Comparison of ENCODE assay signal across 12 mouse cellular contexts in the genomic region with DNA sequence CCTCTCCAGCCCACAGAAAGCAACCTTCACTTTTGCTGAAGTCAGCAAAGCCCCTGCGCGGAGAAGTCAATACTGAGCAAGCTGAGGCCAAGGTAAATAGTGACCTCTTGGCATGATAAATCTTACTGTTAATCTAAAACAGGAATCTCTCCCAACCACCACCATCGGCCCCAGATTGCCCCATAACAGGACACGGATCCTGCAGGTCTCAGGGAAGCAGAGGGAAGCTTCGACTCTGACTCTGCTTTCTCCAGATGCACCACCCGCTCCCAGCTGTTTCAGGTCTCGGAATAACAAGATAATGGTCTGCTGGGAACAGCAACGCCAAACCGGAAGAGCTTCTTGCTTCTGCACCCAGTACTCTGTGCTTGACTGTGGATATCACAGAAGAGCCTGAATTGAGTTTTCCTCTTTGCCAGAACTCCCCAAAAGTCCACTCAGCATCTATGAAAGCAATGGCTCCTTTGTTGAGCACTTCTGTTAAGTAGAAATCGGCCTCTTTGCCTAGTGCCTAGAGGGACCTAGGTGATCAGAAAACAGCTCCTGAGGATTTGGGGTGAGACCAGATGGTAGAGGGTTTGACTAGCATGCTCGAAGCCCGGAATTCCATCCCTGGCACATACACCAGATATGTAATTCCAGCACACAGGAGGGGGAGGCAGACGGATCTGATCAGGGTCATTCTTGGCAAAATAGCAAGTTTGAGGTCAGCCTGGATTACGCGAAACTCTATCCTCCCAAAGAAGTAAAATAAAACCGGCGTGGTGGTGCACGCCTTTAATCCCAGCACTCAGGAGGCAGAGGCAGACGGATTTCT. TPM values are rescaled to one million over a fixed set of nuclear protein-coding genes. Genes with fewer than 3 reads are reported as not detected.
DNase-seq lines count a peak whose midpoint lies in the region; ATAC-seq and TF ChIP-seq lines count a peak whose summit lies in the region.
"Had no signal": no experiment of that assay in that cellular context is flagged by ENCODE, and none has a peak within 500 bp of the region (broad histone marks: within the 10 kb centered on the region; RNA-seq: fewer than 3 reads in every experiment).

No protein-coding gene starts in this region.

- TF ChIP-seq CTCF in intestine, postnatal 0 days (IDR thresholded peaks at IDR 0.05; ENCODE audit: low read depth): no peak

- peak overlapping the region; percentile 34; the same call in 1 of the 2 replicates for H3K27ac ChIP-seq in intestine, embryonic 14.5 days (ENCODE audit: low read depth)
- no peak overlapping the region for H3K27ac ChIP-seq in intestine, postnatal 0 days (ENCODE audit: low read depth, low read length)
- H3K27ac ChIP-seq in heart, embryonic 11.5 days (ENCODE audit: low read depth, low read length): no peak overlapping the region
- H3K27ac ChIP-seq in limb, embryonic 11.5 days (replicated peaks; ENCODE audit: low read depth, low read length): peak overlapping the region; percentile 56; the same call in 1 of the 2 replicates
- H3K27ac ChIP-seq: forebrain, embryonic 15.5 days; layer of hippocampus, adult 2 months had no signal

- no peak overlapping the region for H3K9ac ChIP-seq in intestine, embryonic 14.5 days (ENCODE audit: low read length)
- H3K9ac ChIP-seq in intestine, postnatal 0 days (ENCODE audit: low read depth, low read length): no peak overlapping the region
- no peak overlapping the region for H3K9ac ChIP-seq in heart, embryonic 11.5 days (ENCODE audit: low read depth, low read length)
- H3K9ac ChIP-seq in limb, embryonic 11.5 days (ENCODE audit: low read length): no peak overlapping the region
- H3K9ac ChIP-seq: forebrain, embryonic 15.5 days had no signal

- H3K4me2 ChIP-seq in intestine, embryonic 14.5 days (ENCODE audit: low read length): peak overlapping the region; percentile 22; the same call in 1 of the 2 replicates
- H3K4me2 ChIP-seq in intestine, postnatal 0 days (replicated peaks; ENCODE audit: low read depth): no peak overlapping the region
- H3K4me2 ChIP-seq in heart, embryonic 11.5 days: peak overlapping the region; percentile 47
- peak overlapping the region; percentile 15; the same call in 1 of the 2 replicates for H3K4me2 ChIP-seq in limb, embryonic 11.5 days (ENCODE audit: low read depth, severe bottlenecking)
- H3K4me2 ChIP-seq: forebrain, embryonic 15.5 days had no signal

- ATAC-seq in intestine, embryonic 14.5 days (replicated peaks; ENCODE audit: low FRiP score, low TSS enrichment, low read depth): no peak
- no peak for ATAC-seq in intestine, postnatal 0 days
- ATAC-seq in heart, embryonic 11.5 days (replicated peaks; ENCODE audit: insufficient number of reproducible peaks, low FRiP score, low TSS enrichment): no peak
- no peak for ATAC-seq in limb, embryonic 11.5 days (ENCODE audit: insufficient number of reproducible peaks, low FRiP score, low TSS enrichment, low read depth)
- ATAC-seq: forebrain, embryonic 15.5 days had no signal

- DNase-seq in intestine, embryonic 14.5 days (ENCODE audit: low spot score): no peak
- DNase-seq in embryo, embryonic 10 days (ENCODE audit: low spot score): peak; percentile 63
- DNase-seq in limb, embryonic 11.5 days (ENCODE audit: low spot score): peak; percentile 38
- DNase-seq in layer of hippocampus, postnatal 36 days: no peak
- no peak for DNase-seq in adrenal gland, postnatal 36 days
- no peak for DNase-seq in thymus, postnatal 14 days
- DNase-seq: cerebellum, adult 18-20 months had no signal

- H3K36me3 ChIP-seq in intestine, embryonic 14.5 days (ENCODE audit: control insufficient read depth, insufficient read depth, low read length): no peaks in the 10 kb centered on the region
- H3K36me3 ChIP-seq in intestine, postnatal 0 days (ENCODE audit: control insufficient read depth, insufficient read depth): no peaks in the 10 kb centered on the region
- no peaks in the 10 kb centered on the region for H3K36me3 ChIP-seq in heart, embryonic 11.5 days (ENCODE audit: control insufficient read depth, insufficient read depth, low read length)
- no peaks in the 10 kb centered on the region for H3K36me3 ChIP-seq in limb, embryonic 11.5 days (ENCODE audit: control insufficient read depth, insufficient read depth, low read length)
- H3K36me3 ChIP-seq: forebrain, embryonic 15.5 days had no signal

- peaks cover 6% of the 10 kb centered on the region for H3K4me1 ChIP-seq in intestine, embryonic 14.5 days (replicated peaks; ENCODE audit: control insufficient read depth, insufficient read depth, low read length)
- no peaks in the 10 kb centered on the region for H3K4me1 ChIP-seq in intestine, postnatal 0 days (replicated peaks; ENCODE audit: control insufficient read depth, insufficient read depth, low read length)
- H3K4me1 ChIP-seq in heart, embryonic 11.5 days (ENCODE audit: control insufficient read depth, insufficient read depth, low read length): 0 out of 2 replicates have a peak, but pooled peaks cover 5% of the 10 kb centered on the region
- peaks cover 12% of the 10 kb centered on the region for H3K4me1 ChIP-seq in limb, embryonic 11.5 days (ENCODE audit: control insufficient read depth, insufficient read depth, low read length)
- H3K4me1 ChIP-seq: forebrain, embryonic 15.5 days had no signal

- H3K9me3 ChIP-seq in intestine, embryonic 14.5 days (ENCODE audit: control insufficient read depth, low read length): no peaks in the 10 kb centered on the region
- H3K9me3 ChIP-seq in intestine, postnatal 0 days (ENCODE audit: control insufficient read depth): no peaks in the 10 kb centered on the region
- H3K9me3 ChIP-seq in heart, embryonic 11.5 days (replicated peaks; ENCODE audit: control insufficient read depth, low read length): no peaks in the 10 kb centered on the region
- no peaks in the 10 kb centered on the region for H3K9me3 ChIP-seq in limb, embryonic 11.5 days (ENCODE audit: control insufficient read depth, low read length)
- H3K9me3 ChIP-seq: forebrain, embryonic 15.5 days had no signal

- 0 out of 2 replicates have a peak, but pooled peaks cover 4% of the 10 kb centered on the region for H3K27me3 ChIP-seq in intestine, embryonic 14.5 days (replicated peaks; ENCODE audit: control insufficient read depth, insufficient read depth, low read length)
- peaks cover 9% of the 10 kb centered on the region for H3K27me3 ChIP-seq in intestine, postnatal 0 days (replicated peaks; ENCODE audit: control insufficient read depth, insufficient read depth, low read length)
- peaks cover 10% of the 10 kb centered on the region for H3K27me3 ChIP-seq in heart, embryonic 11.5 days (ENCODE audit: control insufficient read depth, insufficient read depth, low read length)
- no peaks in the 10 kb centered on the region for H3K27me3 ChIP-seq in limb, embryonic 11.5 days (ENCODE audit: control insufficient read depth, insufficient read depth, low read length)

- no peak overlapping the region for H3K4me3 ChIP-seq in intestine, embryonic 14.5 days (ENCODE audit: low read depth, low read length)
- H3K4me3 ChIP-seq in intestine, postnatal 0 days (ENCODE audit: low read depth, low read length): no peak overlapping the region
- H3K4me3 ChIP-seq in heart, embryonic 11.5 days (ENCODE audit: low read depth, low read length): no peak overlapping the region
- H3K4me3 ChIP-seq in limb, embryonic 11.5 days (ENCODE audit: low read depth, low read length): no peak overlapping the region
- H3K4me3 ChIP-seq: forebrain, embryonic 15.5 days; layer of hippocampus, adult 2 months had no signal

- WGBS in intestine, embryonic 14.5 days: 47% methylated on average over 19 of the region's 19 CpGs
- WGBS in intestine, postnatal 0 days: 45% methylated on average over 19 of the region's 19 CpGs
- WGBS in heart, embryonic 11.5 days (ENCODE audit: insufficient replicate concordance): 45% methylated on average over 19 of the region's 19 CpGs
- 52% methylated on average over 19 of the region's 19 CpGs for WGBS in limb, embryonic 11.5 days

RNA-seq across cellular contexts. Expression of gene Col26a1, which starts 5.7 kb away (rescaled TPM):
- polyA plus RNA-seq in intestine, embryonic 14.5 days (2014; fragmentation: Nextera tagmentation; extraction: Ambion mirVana): 8.7 and 10.4 TPM in 2 replicates
- polyA plus RNA-seq in intestine, postnatal 0 days (2015; fragmentation: Nextera tagmentation; extraction: Ambion mirVana): 2.2 and 2.7 TPM in 2 replicates
- polyA plus RNA-seq in heart, embryonic 11.5 days (2014; fragmentation: Nextera tagmentation; extraction: Ambion mirVana): 13.3 and 16.3 TPM in 2 replicates
- polyA plus RNA-seq in limb, embryonic 11.5 days (2014; fragmentation: Nextera tagmentation; extraction: Ambion mirVana): 68.2 and 69.0 TPM in 2 replicates
- total RNA-seq in layer of hippocampus, postnatal 36 days (2021): 1 to 10 TPM; 3.7 to 3.9 TPM
- under 1 TPM; 0.26 to 0.43 TPM for total RNA-seq in adrenal gland, postnatal 36 days (2021)
- total RNA-seq: megakaryocyte progenitor cell, adult 5-6 weeks had no signal

RNA-seq across cellular contexts. Expression of gene Ift22, which starts 19.2 kb away (rescaled TPM):
- polyA plus RNA-seq in intestine, embryonic 14.5 days (2014; fragmentation: Nextera tagmentation; extraction: Ambion mirVana): 59.4 and 71.7 TPM in 2 replicates
- 24.7 and 25.2 TPM in 2 replicates for polyA plus RNA-seq in intestine, postnatal 0 days (2015; fragmentation: Nextera tagmentation; extraction: Ambion mirVana)
- polyA plus RNA-seq in heart, embryonic 11.5 days (2014; fragmentation: Nextera tagmentation; extraction: Ambion mirVana): 41.4 and 45.5 TPM in 2 replicates
- polyA plus RNA-seq in limb, embryonic 11.5 days (2014; fragmentation: Nextera tagmentation; extraction: Ambion mirVana): 80.6 and 80.7 TPM in 2 replicates
- total RNA-seq in layer of hippocampus, postnatal 36 days (2021): 10 to 100 TPM; 87.2 to 94.7 TPM
- total RNA-seq in adrenal gland, postnatal 36 days (2021): 10 to 100 TPM; 31.9 to 39.4 TPM

Comparison
In these comparisons a context has a peak if more than half of its experiments do, and no peak if none do; other contexts are left out.
1. H3K27ac ChIP-seq: peak in intestine, embryonic 14.5 days (single experiment) and limb, embryonic 11.5 days (single experiment); none in intestine, postnatal 0 days (single experiment) and heart, embryonic 11.5 days (single experiment).
2. DNase-seq: peak in embryo, embryonic 10 days (single experiment) and limb, embryonic 11.5 days (single experiment); none in intestine, embryonic 14.5 days (single experiment), layer of hippocampus, postnatal 36 days (0 of 2), adrenal gland, postnatal 36 days (0 of 2) and thymus, postnatal 14 days (single experiment).